Mouse (Mus musculus): Measurements from ENCODE around the gene Dyrk1a. TPM values are rescaled to one million over a fixed set of nuclear protein-coding genes. Genes with fewer than 3 reads are reported as not detected.

Dyrk1a gene
- total and polyA plus RNA-seq, 3 experiments = 32.4 to 53.7 (median 40.4) TPM

GRCm38 (mm10) chr16:94574025-94574717 lies 4.4 kb downstream of the Dyrk1a start:
- H3K4me1 ChIP-seq (ENCODE audit: control insufficient read depth in 1 of 2, insufficient read depth in 2 of 2) = peaks cover 25 to 65% of the 10 kb centered on the region in 2 experiments
- no peak overlapping the region for H3K4me3 ChIP-seq (replicated peaks in 1 of 3; ENCODE audit: low read depth in 2 of 3, low read length in 2 of 3, poor library complexity in 1 of 3)
- H3K9me3 ChIP-seq (replicated peaks; ENCODE audit: low read length) = no peaks in the 10 kb centered on the region
- no peak overlapping the region for H3K9ac ChIP-seq (ENCODE audit: insufficient read depth, low read depth)
- H3K27me3 ChIP-seq (replicated peaks) = no peaks in the 10 kb centered on the region
- DNase-seq (ENCODE audit: extremely low read depth) = no peak
- TF ChIP-seq IRF4 (IDR thresholded peaks at IDR 0.05; ENCODE audit: low read depth, low read length) (peak; percentile 57), EP300 (IDR thresholded peaks at IDR 0.05; ENCODE audit: low read length) (peak; percentile 53), KAT2A (IDR thresholded peaks at IDR 0.05; ENCODE audit: insufficient replicate concordance, low read length) (0 out of 2 replicates have a peak, but pooled peaks have one; percentile 9), MXI1 (IDR thresholded peaks at IDR 0.05; ENCODE audit: low read depth, low read length) (no peak), MAX (IDR thresholded peaks at IDR 0.05; ENCODE audit: low read length) (peak; percentile 36), MAFK (IDR thresholded peaks at IDR 0.05; ENCODE audit: insufficient replicate concordance, low read length) (0 out of 2 replicates have a peak, but pooled peaks have one; percentile 30), TCF12 (IDR thresholded peaks at IDR 0.05; ENCODE audit: low read depth, low read length) (no peak), NELFE (IDR thresholded peaks at IDR 0.05; ENCODE audit: low read depth, low read length) (no peak), JUND (conservative IDR thresholded peaks at IDR 0.05; ENCODE audit: low read depth, low read length) (peak; percentile 48), PAX5 (IDR thresholded peaks at IDR 0.05; ENCODE audit: low read length) (no peak), ZKSCAN1 (IDR thresholded peaks at IDR 0.05; ENCODE audit: borderline replicate concordance, low read depth, low read length) (no peak), ETS1 (conservative IDR thresholded peaks at IDR 0.05; ENCODE audit: low read depth, low read length) (0 out of 2 replicates have a peak, but pooled peaks have one; percentile 17), USF1 (IDR thresholded peaks at IDR 0.05; ENCODE audit: low read depth, low read length) (no peak), ZMIZ1 (IDR thresholded peaks at IDR 0.05; ENCODE audit: low read depth, low read length) (0 out of 2 replicates have a peak, but pooled peaks have one; percentile 26), GABPA (IDR thresholded peaks at IDR 0.05; ENCODE audit: insufficient replicate concordance, low read depth, low read length) (no peak), MAZ (IDR thresholded peaks at IDR 0.05; ENCODE audit: low read depth, low read length) (no peak), ZNF384 (IDR thresholded peaks at IDR 0.05; ENCODE audit: low read depth, low read length) (peak; percentile 54; the same call in 1 of the 2 replicates), MYC (IDR thresholded peaks at IDR 0.05; ENCODE audit: low read depth, low read length) (no peak), CTCF (conservative IDR thresholded peaks at IDR 0.05 in 1 of 2, IDR thresholded peaks at IDR 0.05 in 1 of 2; ENCODE audit: low read depth in 2 of 2, low read length in 2 of 2) (no peak), NRF1 (IDR thresholded peaks at IDR 0.05; ENCODE audit: low read depth, low read length) (no peak), POLR2AphosphoS2 (IDR thresholded peaks at IDR 0.05; ENCODE audit: low read depth, low read length) (no peak), RCOR1 (conservative IDR thresholded peaks at IDR 0.05; ENCODE audit: low read depth, low read length) (0 out of 2 replicates have a peak, but pooled peaks have one; percentile 14), USF2 (conservative IDR thresholded peaks at IDR 0.05; ENCODE audit: low read depth, low read length) (no peak), RAD21 (IDR thresholded peaks at IDR 0.05; ENCODE audit: low read depth, low read length) (no peak), SMC3 (IDR thresholded peaks at IDR 0.05; ENCODE audit: low read depth, low read length) (no peak)
- dilution Hi-C loops (cut with MboI; ENCODE audit: extremely low pct_ligation_motif_present, extremely low pct_unique_long_range_greater_than_20kb, low sequenced_read_pairs) = no loop called here
- in situ Hi-C loops (cut with MboI; ENCODE audit: low pct_ligation_motif_present, low pct_unique_long_range_greater_than_20kb, low sequenced_read_pairs) = no loop called here
- H3K27ac ChIP-seq (ENCODE audit: insufficient read depth, low read depth) = no peak overlapping the region
- peaks cover 0 to 35% of the 10 kb centered on the region in 2 experiments for H3K36me3 ChIP-seq (replicated peaks in 1 of 2; ENCODE audit: control insufficient read depth in 1 of 2, insufficient read depth in 1 of 2, low read length in 1 of 2)
- H3K4me2 ChIP-seq (ENCODE audit: insufficient read depth, low read depth, poor library complexity, severe bottlenecking) = no peak overlapping the region
- peaks cover 91% of the 10 kb centered on the region for H3K79me2 ChIP-seq (replicated peaks; ENCODE audit: control insufficient read depth, extremely low read depth, insufficient read depth, poor library complexity, severe bottlenecking)
